Mouse (Mus musculus): ENCODE data around the gene Gm11273. TPM values are rescaled to one million over a fixed set of nuclear protein-coding genes. Genes with fewer than 3 reads are reported as not detected.
A peak's percentile ranks its signal among the peaks of the same experiment; 100 is the strongest.

The Gm11273 gene
- total RNA-seq, 2 experiments from 2014 or later: 247 to 265 TPM

DNA sequence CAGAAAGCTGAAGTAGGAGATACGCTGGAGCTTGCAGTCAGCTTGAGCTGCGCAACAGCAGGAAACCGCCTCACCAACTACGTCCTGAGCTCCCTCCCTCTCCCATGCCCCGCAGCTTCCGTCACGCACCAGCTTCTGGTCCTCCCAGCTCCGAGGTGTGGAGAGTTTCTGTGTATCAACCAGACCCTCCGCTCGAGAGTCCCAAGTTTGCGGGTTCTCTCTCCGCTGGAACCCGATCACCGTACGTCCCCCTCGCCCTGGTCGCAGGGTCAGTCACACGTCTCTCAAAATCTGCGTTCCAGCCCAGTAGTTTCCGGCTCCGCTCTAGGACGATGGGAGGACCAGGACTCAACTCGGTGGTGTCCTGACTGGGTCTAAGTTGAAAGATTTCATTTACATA, 47.8 kb downstream of the Gm11273 start, which contains the start of gene Zscan26:
Gene Zscan26 (minus strand): TSS at position 282 of the 400 bp plus-strand sequence.
- intact Hi-C loops (cut with DNase I): loop anchor here (1.0 to 2.0 kb wide), 3 partner anchors 51 to 91 kb away; partner anchors contain the start of genes Zkscan3 and Zscan12
- peak; percentile 84 to 88 for DNase-seq

DNA sequence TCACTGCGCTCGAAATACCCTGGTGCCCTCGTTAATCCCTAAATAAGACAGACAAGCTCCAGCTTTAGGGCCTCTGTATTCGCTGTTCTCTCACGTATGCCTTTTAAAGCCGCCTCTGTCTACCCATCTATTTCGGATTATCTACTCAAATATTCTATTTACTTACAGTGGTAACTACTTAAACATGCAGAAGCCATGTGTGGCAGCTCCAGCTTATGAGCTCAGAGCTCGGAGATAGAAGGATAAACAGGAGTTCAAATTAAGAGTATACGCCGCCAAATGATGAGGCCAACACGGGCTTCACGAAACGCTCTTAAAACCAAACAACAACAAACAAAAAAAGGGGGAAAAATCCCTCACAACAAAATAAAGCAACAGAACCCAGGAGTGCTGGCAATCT, 48.2 kb downstream of the Gm11273 start:
- no peak for DNase-seq
- intact Hi-C loops (cut with DNase I): loop anchor here (1.0 to 2.0 kb wide), 3 partner anchors 50 to 91 kb away; partner anchors contain the start of genes Zkscan3 and Zscan12

Other genes with a start within 250 kb of the Gm11273 start
- gene Gpx5, start 208.7 kb downstream of the Gm11273 start, total RNA-seq (2021): not detected
- not detected for gene Gpx6, start 189.3 kb downstream of the Gm11273 start, total RNA-seq (2021)
- not detected for gene Olfr1367, start 154.5 kb downstream of the Gm11273 start, total RNA-seq (2021)
- 1 to 10 TPM; 5.3 to 5.8 TPM for gene Zscan12, start 138.6 kb downstream of the Gm11273 start, total RNA-seq (2021)
- 10 to 100 TPM; 26.4 to 31.2 TPM for gene Zkscan3, start 98.7 kb downstream of the Gm11273 start, total RNA-seq (2021)
- under 1 TPM; 0.30 to 0.42 TPM for gene Pgbd1, start 60.4 kb downstream of the Gm11273 start, total RNA-seq (2021)
- gene Zscan26, start 47.7 kb downstream of the Gm11273 start, total RNA-seq (2021): 10 to 100 TPM; 20.4 to 23.2 TPM
- gene Nkapl, start 32.9 kb downstream of the Gm11273 start, total RNA-seq (2021): under 1 TPM; 0.67 to 0.76 TPM
- 1 to 10 TPM; 1.2 to 1.5 TPM for gene Zkscan4, start 22.5 kb downstream of the Gm11273 start, total RNA-seq (2021)
- not detected for gene Gm10065, start 22.0 kb downstream of the Gm11273 start, total RNA-seq (2021)
- 10 to 100 TPM; 26.5 to 28.1 TPM for gene AK157302, start 6.2 kb downstream of the Gm11273 start, total RNA-seq (2021)
- gene Zkscan8, start 29.7 kb upstream of the Gm11273 start, total RNA-seq (2021): 10 to 100 TPM in 1 of 2 experiments, 1 to 10 TPM in 1; 9.0 to 14.6 TPM
- gene Olfr1366, start 41.4 kb upstream of the Gm11273 start, total RNA-seq (2021): not detected
- gene Olfr1535, start 58.5 kb upstream of the Gm11273 start, total RNA-seq (2021): not detected
- not detected for gene Olfr1364, start 80.3 kb upstream of the Gm11273 start, total RNA-seq (2021)
- not detected for gene Olfr1362, start 112.6 kb upstream of the Gm11273 start, total RNA-seq (2021)
- gene Olfr11, start 141.1 kb upstream of the Gm11273 start, total RNA-seq (2021): not detected
- gene Olfr1361, start 162.0 kb upstream of the Gm11273 start, total RNA-seq (2021): not detected
- not detected for gene Olfr1360, start 176.0 kb upstream of the Gm11273 start, total RNA-seq (2021)
- not detected for gene Olfr1359, start 196.7 kb upstream of the Gm11273 start, total RNA-seq (2021)
- 10 to 100 TPM; 18.0 to 27.4 TPM for gene Hist1h2bl, start 214.7 kb upstream of the Gm11273 start, total RNA-seq (2021)
- gene Hist1h2ai, start 215.0 kb upstream of the Gm11273 start, total RNA-seq (2021): 10 to 100 TPM; 28.5 to 39.8 TPM
- 10 to 100 TPM; 22.0 to 36.5 TPM for gene Hist1h3h, start 216.2 kb upstream of the Gm11273 start, total RNA-seq (2021)
- gene Hist1h2bm, start 220.6 kb upstream of the Gm11273 start, total RNA-seq (2021): 1 to 10 TPM; 4.9 to 5.1 TPM
- 1 to 10 TPM; 3.6 to 4.6 TPM for gene Hist1h4j, start 233.6 kb upstream of the Gm11273 start, total RNA-seq (2021)
- 10 to 100 TPM; 52.5 to 54.1 TPM for gene Hist1h4k, start 249.1 kb upstream of the Gm11273 start, total RNA-seq (2021)